8 mouse cellular contexts compared by ENCODE assay signal in genomic region chr12:86836431-86837047, GRCm38 (mm10). TPM values are rescaled to one million over a fixed set of nuclear protein-coding genes. Genes with fewer than 3 reads are reported as not detected.
A peak's percentile ranks its signal among the peaks of the same experiment; 100 is the strongest.
DNase-seq lines count a peak whose midpoint lies in the region; ATAC-seq and TF ChIP-seq lines count a peak whose summit lies in the region.

No protein-coding gene starts in this region.

- TF ChIP-seq POLR2A in ES-Bruce4 (IDR thresholded peaks at IDR 0.05; ENCODE audit: insufficient read depth, low read length): no peak

- H3K36me3 ChIP-seq in ES-Bruce4 (ENCODE audit: control insufficient read depth, insufficient read depth, low read length, poor library complexity, severe bottlenecking): no peaks in the 10 kb centered on the region
- no peaks in the 10 kb centered on the region for H3K36me3 ChIP-seq in forebrain, embryonic 13.5 days (ENCODE audit: poor library complexity, severe bottlenecking)
- H3K36me3 ChIP-seq in lung, postnatal 0 days (ENCODE audit: insufficient read depth, low read length): no peaks in the 10 kb centered on the region

- H3K27me3 ChIP-seq in ES-Bruce4 (ENCODE audit: control insufficient read depth, insufficient read depth, low read length, poor library complexity, severe bottlenecking): no peaks in the 10 kb centered on the region
- no peaks in the 10 kb centered on the region for H3K27me3 ChIP-seq in forebrain, embryonic 13.5 days
- no peaks in the 10 kb centered on the region for H3K27me3 ChIP-seq in lung, postnatal 0 days (replicated peaks; ENCODE audit: insufficient read depth, low read length)

- no peak overlapping the region for H3K4me3 ChIP-seq in ES-Bruce4 (ENCODE audit: low read depth, low read length)
- H3K4me3 ChIP-seq in forebrain, embryonic 13.5 days: no peak overlapping the region
- H3K4me3 ChIP-seq in lung, postnatal 0 days (ENCODE audit: low read depth, low read length): peak overlapping the region; percentile 4; the same call in 1 of the 2 replicates

- H3K9me3 ChIP-seq in ES-Bruce4 (replicated peaks; ENCODE audit: control insufficient read depth, insufficient read depth, low read length, poor library complexity, severe bottlenecking): no peaks in the 10 kb centered on the region
- H3K9me3 ChIP-seq in forebrain, embryonic 13.5 days (replicated peaks): no peaks in the 10 kb centered on the region
- H3K9me3 ChIP-seq in lung, postnatal 0 days (ENCODE audit: low read length): no peaks in the 10 kb centered on the region

- intact Hi-C loops in heart, postnatal 25 days (cut with DNase I): no loop called here

- TF ChIP-seq EP300 in ES-Bruce4 (IDR thresholded peaks at IDR 0.05; ENCODE audit: insufficient read depth, low read depth, low read length): no peak; the same call in 1 of the 2 replicates
- TF ChIP-seq EP300 in lung, postnatal 0 days (IDR thresholded peaks at IDR 0.05): peak; percentile 92

- peak overlapping the region; percentile 64 for H3K27ac ChIP-seq in ES-Bruce4 (ENCODE audit: insufficient read depth, low read length)
- peak overlapping the region; percentile 42 for H3K27ac ChIP-seq in forebrain, embryonic 13.5 days
- H3K27ac ChIP-seq in lung, postnatal 0 days (ENCODE audit: low read length): peak overlapping the region; percentile 84

- peak; percentile 50; the same call in 1 of the 2 replicates for ATAC-seq in forebrain, embryonic 13.5 days
- peak; percentile 92 for ATAC-seq in lung, postnatal 0 days

- H3K4me1 ChIP-seq in ES-Bruce4 (ENCODE audit: control insufficient read depth, insufficient read depth, low read length): peaks cover 6% of the 10 kb centered on the region
- H3K4me1 ChIP-seq in forebrain, embryonic 13.5 days: peaks cover 41% of the 10 kb centered on the region
- peaks cover 31% of the 10 kb centered on the region for H3K4me1 ChIP-seq in lung, postnatal 0 days (ENCODE audit: insufficient read depth, low read depth, low read length)

- DNase-seq in adrenal gland, postnatal 4 days (ENCODE audit: low spot score in 2 of 2): peak; percentile 53 to 82
- DNase-seq in heart, postnatal 25 days (ENCODE audit: low spot score): peak; percentile 92
- peak; percentile 80 to 91 for DNase-seq in kidney, postnatal 4 days
- DNase-seq in lung, postnatal 0 days (ENCODE audit: low spot score): peak; percentile 99
- DNase-seq in ovary, postnatal 36 days (ENCODE audit: low spot score): peak; percentile 90
- DNase-seq in urinary bladder, postnatal 10 days (ENCODE audit: low spot score): peak; percentile 71

- H3K9ac ChIP-seq in ES-Bruce4 (ENCODE audit: low read depth, poor library complexity, severe bottlenecking): peak overlapping the region; percentile 26; the same call in 1 of the 2 replicates
- no peak overlapping the region for H3K9ac ChIP-seq in forebrain, embryonic 13.5 days
- no peak overlapping the region for H3K9ac ChIP-seq in lung, postnatal 0 days (replicated peaks; ENCODE audit: low read depth)

- TF ChIP-seq CTCF in ES-Bruce4 (IDR thresholded peaks at IDR 0.05; ENCODE audit: low read depth, low read length): no peak
- TF ChIP-seq CTCF in lung, postnatal 0 days (IDR thresholded peaks at IDR 0.05): no peak

- peak overlapping the region; percentile 36 for H3K4me2 ChIP-seq in forebrain, embryonic 13.5 days
- H3K4me2 ChIP-seq in lung, postnatal 0 days (replicated peaks; ENCODE audit: low read depth, low read length): peak overlapping the region; percentile 40

- WGBS in forebrain, embryonic 13.5 days: 37% methylated on average over 23 of the region's 23 CpGs
- 3% methylated on average over 23 of the region's 23 CpGs for WGBS in lung, postnatal 0 days

RNA-seq across cellular contexts. Expression of gene Irf2bpl, which starts 48.1 kb away (rescaled TPM):
- polyA plus RNA-seq in ES-Bruce4 (2011; ENCODE audit: insufficient read depth, insufficient read length, low read depth, missing spikeins): 37.9 and 40.3 TPM in 2 replicates
- total RNA-seq in adrenal gland, postnatal 4 days (2021): 10 to 100 TPM; 78.0 to 81.7 TPM
- 54.2 and 54.8 TPM in 2 replicates for polyA plus RNA-seq in forebrain, embryonic 13.5 days (2015; fragmentation: Nextera tagmentation; extraction: Ambion mirVana)
- 10 to 100 TPM; 33.3 to 36.9 TPM for total RNA-seq in heart, postnatal 25 days (2021)
- 39.5 and 49.1 TPM in 2 replicates for polyA plus RNA-seq in lung, postnatal 0 days (2015; fragmentation: Nextera tagmentation; extraction: Ambion mirVana)
